In the genomic region with DNA sequence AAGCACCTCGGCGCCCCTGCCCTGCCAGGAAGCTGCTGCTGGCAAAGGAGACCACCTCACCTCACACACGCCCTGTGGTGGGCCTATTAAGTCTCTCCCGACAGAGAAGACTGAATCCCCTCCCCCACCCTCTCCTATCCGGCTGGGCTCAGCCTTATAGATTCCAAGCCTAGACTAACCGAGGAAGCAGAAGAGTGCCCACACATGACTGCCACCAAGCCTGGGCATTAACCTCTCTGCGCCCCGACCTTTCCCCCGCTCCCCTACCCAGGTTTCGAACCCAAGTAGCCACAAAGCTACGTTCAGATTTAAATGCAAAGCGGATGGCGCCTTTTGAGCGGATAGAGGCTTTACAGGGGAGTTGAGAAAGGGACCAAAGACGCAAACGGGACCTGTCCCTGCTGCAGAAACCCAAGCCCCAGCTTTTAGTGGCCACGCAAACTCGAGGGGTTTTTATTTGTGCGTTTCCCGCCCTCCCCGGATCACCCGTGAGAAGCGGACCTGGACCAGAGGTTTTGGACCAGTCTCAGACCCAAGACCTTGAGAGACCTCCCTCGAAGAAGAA, we compare ENCODE assay signal across 7 mouse cellular contexts. TPM values are rescaled to one million over a fixed set of nuclear protein-coding genes. Genes with fewer than 3 reads are reported as not detected.
DNase-seq lines count a peak whose midpoint lies in the region; ATAC-seq lines count a peak whose summit lies in the region.

No protein-coding gene starts in this region.

- H3K4me1 ChIP-seq in lung, embryonic 16.5 days (replicated peaks; ENCODE audit: control insufficient read depth, insufficient read depth, low read length): peaks cover 37% of the 10 kb centered on the region
- peaks cover 49% of the 10 kb centered on the region for H3K4me1 ChIP-seq in embryonic facial prominence, embryonic 15.5 days
- H3K4me1 ChIP-seq in limb, embryonic 13.5 days: peaks cover 60% of the 10 kb centered on the region
- peaks cover 4% of the 10 kb centered on the region; the same call in 1 of the 2 replicates for H3K4me1 ChIP-seq in stomach, embryonic 14.5 days (ENCODE audit: control insufficient read depth, insufficient read depth, low read length)

- WGBS in lung, embryonic 16.5 days: 4% methylated on average over 24 of the region's 24 CpGs
- WGBS in embryonic facial prominence, embryonic 15.5 days: 3% methylated on average over 24 of the region's 24 CpGs
- WGBS in limb, embryonic 13.5 days: 1% methylated on average over 24 of the region's 24 CpGs
- WGBS in stomach, embryonic 14.5 days: 1% methylated on average over 24 of the region's 24 CpGs

- H3K4me2 ChIP-seq in lung, embryonic 16.5 days (ENCODE audit: low read depth, low read length): peak overlapping the region; percentile 60
- peak overlapping the region; percentile 57 for H3K4me2 ChIP-seq in embryonic facial prominence, embryonic 15.5 days (replicated peaks)
- H3K4me2 ChIP-seq in limb, embryonic 13.5 days (replicated peaks): peak overlapping the region; percentile 68
- peak overlapping the region; percentile 53 for H3K4me2 ChIP-seq in stomach, embryonic 14.5 days (replicated peaks; ENCODE audit: low read depth, low read length)

- H3K4me3 ChIP-seq in lung, embryonic 16.5 days (ENCODE audit: low read length): peak overlapping the region; percentile 66
- H3K4me3 ChIP-seq in embryonic facial prominence, embryonic 15.5 days (replicated peaks): peak overlapping the region; percentile 56
- H3K4me3 ChIP-seq in limb, embryonic 13.5 days: peak overlapping the region; percentile 57
- peak overlapping the region; percentile 40 for H3K4me3 ChIP-seq in stomach, embryonic 14.5 days (ENCODE audit: low read depth, low read length)

- peak overlapping the region; percentile 78 for H3K9ac ChIP-seq in lung, embryonic 16.5 days (ENCODE audit: low read length)
- H3K9ac ChIP-seq in embryonic facial prominence, embryonic 15.5 days: peak overlapping the region; percentile 40
- peak overlapping the region; percentile 73 for H3K9ac ChIP-seq in limb, embryonic 13.5 days
- H3K9ac ChIP-seq in stomach, embryonic 14.5 days (replicated peaks; ENCODE audit: low read depth, low read length): peak overlapping the region; percentile 54

- peaks cover 47% of the 10 kb centered on the region for H3K27me3 ChIP-seq in lung, embryonic 16.5 days (ENCODE audit: control insufficient read depth, insufficient read depth, low read depth, low read length)
- peaks cover 62% of the 10 kb centered on the region for H3K27me3 ChIP-seq in embryonic facial prominence, embryonic 15.5 days
- H3K27me3 ChIP-seq in limb, embryonic 13.5 days: peaks cover 89% of the 10 kb centered on the region
- 0 out of 2 replicates have a peak, but pooled peaks cover 4% of the 10 kb centered on the region for H3K27me3 ChIP-seq in stomach, embryonic 14.5 days (ENCODE audit: control insufficient read depth, insufficient read depth, low read length)

- H3K36me3 ChIP-seq in lung, embryonic 16.5 days (ENCODE audit: control insufficient read depth, insufficient read depth, low read length): no peaks in the 10 kb centered on the region
- no peaks in the 10 kb centered on the region for H3K36me3 ChIP-seq in embryonic facial prominence, embryonic 15.5 days
- H3K36me3 ChIP-seq in limb, embryonic 13.5 days: no peaks in the 10 kb centered on the region
- H3K36me3 ChIP-seq in stomach, embryonic 14.5 days (ENCODE audit: control insufficient read depth, insufficient read depth, low read length): no peaks in the 10 kb centered on the region

- no peak for ATAC-seq in lung, embryonic 16.5 days (ENCODE audit: low read depth)
- ATAC-seq in embryonic facial prominence, embryonic 15.5 days (ENCODE audit: insufficient number of reproducible peaks, low FRiP score, low TSS enrichment, low read depth): no peak
- ATAC-seq in limb, embryonic 13.5 days (ENCODE audit: low FRiP score, low read depth): no peak
- no peak for ATAC-seq in stomach, embryonic 14.5 days (ENCODE audit: insufficient number of reproducible peaks, insufficient read depth, low FRiP score, low read depth)

- no peak for DNase-seq in lung, postnatal 36 days
- no peak for DNase-seq in layer of hippocampus, postnatal 36 days
- no peak for DNase-seq in adrenal gland, postnatal 36 days

- no peaks in the 10 kb centered on the region for H3K9me3 ChIP-seq in lung, embryonic 16.5 days (ENCODE audit: control insufficient read depth, low read length)
- H3K9me3 ChIP-seq in embryonic facial prominence, embryonic 15.5 days (replicated peaks): no peaks in the 10 kb centered on the region
- H3K9me3 ChIP-seq in limb, embryonic 13.5 days: no peaks in the 10 kb centered on the region
- H3K9me3 ChIP-seq in stomach, embryonic 14.5 days (ENCODE audit: control insufficient read depth, low read depth, low read length): no peaks in the 10 kb centered on the region

- peak overlapping the region; percentile 91; the same call in 1 of the 2 replicates for H3K27ac ChIP-seq in lung, embryonic 16.5 days (ENCODE audit: low read length)
- H3K27ac ChIP-seq in embryonic facial prominence, embryonic 15.5 days (replicated peaks): 0 out of 2 replicates have a peak overlapping the region, but pooled peaks have one; percentile 84
- H3K27ac ChIP-seq in limb, embryonic 13.5 days: peak overlapping the region; percentile 91
- H3K27ac ChIP-seq in stomach, embryonic 14.5 days (ENCODE audit: low read length): peak overlapping the region; percentile 33; the same call in 1 of the 2 replicates

RNA-seq across cellular contexts. Expression of a gene that starts 33.0 kb away (rescaled TPM):
- polyA plus RNA-seq in lung, embryonic 16.5 days (2015; fragmentation: Nextera tagmentation; extraction: Ambion mirVana): 18.5 and 19.7 TPM in 2 replicates
- polyA plus RNA-seq in embryonic facial prominence, embryonic 15.5 days (2015; fragmentation: Nextera tagmentation; extraction: Ambion mirVana): 13.9 and 14.5 TPM in 2 replicates
- polyA plus RNA-seq in limb, embryonic 13.5 days (2015; fragmentation: Nextera tagmentation; extraction: Ambion mirVana): 16.8 and 17.8 TPM in 2 replicates
- 20.6 and 21.2 TPM in 2 replicates for polyA plus RNA-seq in stomach, embryonic 14.5 days (2014; fragmentation: Nextera tagmentation; extraction: Ambion mirVana)
- total RNA-seq in layer of hippocampus, postnatal 36 days (2021): 10 to 100 TPM; 16.9 to 19.3 TPM
- total RNA-seq in adrenal gland, postnatal 36 days (2021): 10 to 100 TPM; 14.5 to 16.0 TPM

Comparison
In these comparisons a context has a peak if more than half of its experiments do, and no peak if none do; other contexts are left out.
1. H3K27ac ChIP-seq: peak in every context shown above with its lines; median percentile 91 in lung, embryonic 16.5 days; 91 in limb, embryonic 13.5 days; 84 in embryonic facial prominence, embryonic 15.5 days; 33 in stomach, embryonic 14.5 days.